Comparison of ENCODE assay signal across 23 mouse cellular contexts in the genomic region with DNA sequence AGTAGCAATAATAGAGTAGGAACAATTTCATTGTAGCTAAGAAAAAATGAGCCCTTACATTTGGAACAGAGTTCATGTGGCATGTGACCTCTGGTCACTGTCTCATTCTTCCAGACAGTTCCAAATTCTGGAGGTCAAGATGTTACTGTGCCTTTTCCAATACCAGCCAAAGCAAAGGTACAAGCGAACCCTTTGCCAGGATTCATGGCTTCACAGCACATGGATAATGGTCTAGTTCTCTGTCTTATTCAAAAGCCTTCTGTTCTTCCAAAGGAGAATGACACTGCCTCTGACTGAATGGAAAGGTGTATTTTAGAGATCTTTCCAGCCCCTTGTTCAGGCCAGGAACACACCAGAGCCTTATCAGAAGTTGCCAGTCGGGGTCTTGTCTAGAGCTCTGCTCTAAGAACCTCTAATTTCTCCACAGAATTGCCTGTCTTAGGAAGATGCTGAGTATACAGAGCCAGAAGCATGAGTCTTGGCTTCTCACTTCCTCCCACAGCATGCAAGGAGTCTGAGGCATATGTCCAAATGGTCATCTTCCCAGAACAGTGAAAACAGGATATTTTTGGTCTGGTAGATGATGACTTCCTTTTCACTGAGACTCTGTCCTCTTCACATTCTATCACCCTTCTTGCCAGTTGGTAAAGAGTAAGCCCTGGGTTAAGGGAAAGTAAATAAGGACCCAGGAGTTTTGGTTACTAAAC.
DNase-seq lines count a peak whose midpoint lies in the region; ATAC-seq and TF ChIP-seq lines count a peak whose summit lies in the region.
"Had no signal": no experiment of that assay in that cellular context is flagged by ENCODE, and none has a peak within 500 bp of the region (broad histone marks: within the 10 kb centered on the region; RNA-seq: fewer than 3 reads in every experiment).

No protein-coding gene starts in this region.

- TF ChIP-seq POLR2A in cerebellum, adult 2 months (IDR thresholded peaks at IDR 0.05; ENCODE audit: borderline replicate concordance, insufficient read depth, low read length): no peak
- TF ChIP-seq POLR2A in heart, adult 2 months (IDR thresholded peaks at IDR 0.05; ENCODE audit: insufficient read depth, low read depth, low read length): no peak

- 18% methylated on average over 2 of the region's 2 CpGs for WGBS in cerebellum, adult 2 months
- WGBS in forebrain, embryonic 15.5 days: 93% methylated on average over 2 of the region's 2 CpGs
- WGBS in heart, adult 2 months: 69% methylated on average over 2 of the region's 2 CpGs

- no peak overlapping the region for H3K4me2 ChIP-seq in forebrain, embryonic 15.5 days (replicated peaks)
- H3K4me2 ChIP-seq: embryonic facial prominence, embryonic 15.5 days; heart, embryonic 13.5 days; limb, embryonic 15.5 days; lung, embryonic 14.5 days; midbrain, embryonic 12.5 days; neural tube, embryonic 15.5 days had no signal

- H3K9me3 ChIP-seq in forebrain, embryonic 15.5 days: no peaks in the 10 kb centered on the region
- H3K9me3 ChIP-seq: embryonic facial prominence, embryonic 15.5 days; heart, embryonic 13.5 days; limb, embryonic 15.5 days; midbrain, embryonic 12.5 days; neural tube, embryonic 15.5 days had no signal

- no peaks in the 10 kb centered on the region for H3K36me3 ChIP-seq in forebrain, embryonic 15.5 days
- no peaks in the 10 kb centered on the region for H3K36me3 ChIP-seq in heart, adult 2 months (ENCODE audit: control insufficient read depth, insufficient read depth, low read length)
- H3K36me3 ChIP-seq: embryonic facial prominence, embryonic 15.5 days; heart, embryonic 13.5 days; limb, embryonic 15.5 days; midbrain, embryonic 12.5 days; neural tube, embryonic 15.5 days had no signal

- no peak overlapping the region for H3K9ac ChIP-seq in forebrain, embryonic 15.5 days (replicated peaks)
- H3K9ac ChIP-seq in heart, adult 2 months (ENCODE audit: low read depth, low read length): no peak overlapping the region
- H3K9ac ChIP-seq: embryonic facial prominence, embryonic 15.5 days; forebrain, postnatal 0 days; heart, embryonic 13.5 days; limb, embryonic 15.5 days; liver, embryonic 14.5 days; lung, embryonic 14.5 days; midbrain, embryonic 12.5 days; neural tube, embryonic 15.5 days had no signal

- no peaks in the 10 kb centered on the region for H3K27me3 ChIP-seq in cerebellum, adult 2 months (ENCODE audit: control insufficient read depth, insufficient read depth, low read length)
- no peaks in the 10 kb centered on the region for H3K27me3 ChIP-seq in forebrain, embryonic 15.5 days
- H3K27me3 ChIP-seq in heart, adult 2 months (ENCODE audit: control insufficient read depth, insufficient read depth, low read length): no peaks in the 10 kb centered on the region
- H3K27me3 ChIP-seq: embryonic facial prominence, embryonic 15.5 days; heart, embryonic 13.5 days; limb, embryonic 15.5 days; midbrain, embryonic 12.5 days; neural tube, embryonic 15.5 days had no signal

- H3K4me1 ChIP-seq in cerebellum, adult 2 months (ENCODE audit: control insufficient read depth, insufficient read depth, low read length): peaks cover 26% of the 10 kb centered on the region; the same call in 1 of the 2 replicates
- no peaks in the 10 kb centered on the region for H3K4me1 ChIP-seq in forebrain, embryonic 15.5 days
- no peaks in the 10 kb centered on the region; the same call in 1 of the 2 replicates for H3K4me1 ChIP-seq in heart, adult 2 months (ENCODE audit: control insufficient read depth, insufficient read depth, low read length)
- H3K4me1 ChIP-seq: midbrain, embryonic 12.5 days had no signal

- no peak for DNase-seq in left cerebral cortex, adult 2 months (ENCODE audit: extremely low spot score in 1 of 2, low spot score in 2 of 2)
- DNase-seq in left cerebral cortex, postnatal 36 days (ENCODE audit: low spot score in 2 of 2): no peak
- DNase-seq in cerebellum, adult 2 months: peak; percentile 72 to 90
- DNase-seq in cerebellum, postnatal 14 days: peak; percentile 65 to 81
- DNase-seq in urinary bladder, postnatal 25 days (ENCODE audit: low spot score): no peak
- no peak for DNase-seq in heart, adult 2 months
- DNase-seq: adrenal gland, adult 8-10 months; forebrain, postnatal 0 days; heart, postnatal 14 days; kidney, adult 9 months; kidney, postnatal 14 days; layer of hippocampus, postnatal 36 days; left cerebral cortex, postnatal 4 days; lung, embryonic 14.5 days had no signal

- no peak for ATAC-seq in forebrain, embryonic 15.5 days (replicated peaks)
- ATAC-seq: forebrain, postnatal 0 days; hindbrain, postnatal 0 days; intestine, embryonic 16.5 days had no signal

- TF ChIP-seq EP300 in heart, adult 2 months (IDR thresholded peaks at IDR 0.05; ENCODE audit: insufficient read depth, low read depth, low read length): no peak

- H3K4me3 ChIP-seq in left cerebral cortex, adult 2 months: no peak overlapping the region
- H3K4me3 ChIP-seq in cerebellum, adult 2 months (replicated peaks; ENCODE audit: insufficient read depth, low read depth, low read length): no peak overlapping the region
- H3K4me3 ChIP-seq in forebrain, embryonic 15.5 days: no peak overlapping the region
- no peak overlapping the region for H3K4me3 ChIP-seq in heart, adult 2 months
- H3K4me3 ChIP-seq: embryonic facial prominence, embryonic 15.5 days; heart, embryonic 13.5 days; limb, embryonic 15.5 days; midbrain, embryonic 12.5 days; neural tube, embryonic 15.5 days had no signal

- no peak for TF ChIP-seq CTCF in left cerebral cortex, adult 2 months (IDR thresholded peaks at IDR 0.05)
- no peak for TF ChIP-seq CTCF in cerebellum, adult 2 months (IDR thresholded peaks at IDR 0.05; ENCODE audit: borderline replicate concordance, insufficient read depth, low read depth, low read length)
- no peak for TF ChIP-seq CTCF in heart, adult 2 months (IDR thresholded peaks at IDR 0.05)

- no peaks in the 10 kb centered on the region for H3K79me2 ChIP-seq in heart, adult 2 months (replicated peaks; ENCODE audit: control insufficient read depth, insufficient read depth, low read length)

- H3K27ac ChIP-seq in left cerebral cortex, adult 2 months: peak overlapping the region; percentile 70
- H3K27ac ChIP-seq in cerebellum, adult 2 months (ENCODE audit: insufficient read depth, low read length): peak overlapping the region; percentile 96
- H3K27ac ChIP-seq in forebrain, embryonic 15.5 days (replicated peaks): no peak overlapping the region
- H3K27ac ChIP-seq in heart, adult 2 months: no peak overlapping the region
- H3K27ac ChIP-seq: embryonic facial prominence, embryonic 15.5 days; heart, embryonic 13.5 days; hindbrain, postnatal 0 days; limb, embryonic 15.5 days; liver, embryonic 14.5 days; midbrain, embryonic 12.5 days; neural tube, embryonic 15.5 days had no signal

- intact Hi-C loops in left cerebral cortex, adult 2 months (cut with DNase I): no loop called here
- intact Hi-C loops in left cerebral cortex, postnatal 36 days (cut with DNase I): no loop called here
- intact Hi-C loops in heart, adult 2 months (cut with DNase I): no loop called here

Comparison
In these comparisons a context has a peak if more than half of its experiments do, and no peak if none do; other contexts are left out.
1. DNase-seq: peak in cerebellum, adult 2 months (2 of 2) and cerebellum, postnatal 14 days (2 of 2); none in left cerebral cortex, adult 2 months (0 of 2), left cerebral cortex, postnatal 36 days (0 of 2), urinary bladder, postnatal 25 days (single experiment) and heart, adult 2 months (0 of 2).
2. H3K27ac ChIP-seq: peak in left cerebral cortex, adult 2 months (single experiment) and cerebellum, adult 2 months (single experiment); none in forebrain, embryonic 15.5 days (single experiment) and heart, adult 2 months (single experiment).